Mouse (Mus musculus) ZHBTc4 (cell line): ENCODE data around the gene Myb.

ENCODE experiments used
- DNase-seq: peaks from one replicate; pipeline ENCODE4 v3.0.0-alpha.2; 2011; ENCODE audit warnings: low read depth, low spot score

Gene Myb

DNA sequence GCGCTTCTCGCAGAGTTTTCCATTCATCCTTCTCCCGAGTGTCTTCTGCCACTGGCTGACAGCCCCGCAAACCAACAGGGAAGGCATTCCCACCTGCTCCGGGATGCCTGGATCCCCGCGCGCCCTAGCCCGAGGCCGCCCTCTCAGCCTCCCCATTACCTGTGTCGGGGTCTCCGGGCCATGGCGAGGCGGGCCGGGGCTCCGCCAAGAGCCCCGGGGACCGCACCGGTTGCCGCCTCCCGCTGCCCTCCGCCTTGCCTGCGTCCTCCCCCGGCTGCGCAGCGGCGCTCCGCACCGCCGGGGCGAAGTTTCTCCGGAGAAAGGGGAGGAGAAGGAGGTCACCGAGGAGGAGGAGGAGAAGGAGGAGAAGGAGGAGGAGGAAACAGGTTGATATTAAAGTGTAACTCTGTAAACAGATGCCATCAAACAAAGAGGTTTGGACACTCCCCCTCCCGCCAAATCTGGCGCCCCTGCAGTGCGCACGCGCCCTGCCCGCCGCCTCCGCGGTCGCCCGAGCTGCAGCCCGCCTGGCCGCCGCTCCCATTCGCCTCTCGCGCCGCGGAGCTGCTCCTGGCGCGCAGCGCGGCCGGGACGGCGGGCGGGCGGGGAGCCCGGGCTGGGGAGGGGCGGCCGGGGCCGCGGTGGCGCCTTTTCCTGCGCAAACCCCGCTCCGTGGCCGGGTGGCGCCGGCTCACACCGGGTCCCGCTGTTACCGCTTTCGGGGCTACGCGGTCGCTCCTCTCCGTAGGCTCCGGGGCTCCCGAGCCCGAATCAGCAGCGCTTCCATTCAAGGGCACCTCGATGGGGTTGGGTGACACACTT is at the start of gene Myb:
Myb (minus strand) TSS at position 448 of the 822 bp plus-strand sequence.
- DNase-seq, result peak; percentile 90

DNA sequence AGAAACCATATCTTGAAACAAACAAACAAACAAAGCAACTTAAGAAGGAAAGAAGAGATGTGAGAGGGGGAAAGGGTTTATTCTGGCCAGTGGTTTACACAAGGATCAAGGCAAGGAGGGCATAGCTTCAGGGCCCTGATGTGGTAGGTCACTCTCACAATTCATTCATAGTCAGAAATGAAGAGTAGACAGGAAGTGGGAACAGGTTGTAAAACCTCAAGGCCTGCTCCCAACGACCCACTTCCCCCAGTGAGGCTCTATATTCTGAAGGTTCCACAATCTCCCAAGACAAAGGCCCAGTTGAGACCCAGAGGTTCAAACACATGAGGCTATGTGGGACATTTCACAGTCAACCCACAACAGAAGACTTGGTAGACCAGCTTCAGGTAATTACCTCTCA is 46.6 kb upstream of the Myb start:
- no peak for DNase-seq

DNA sequence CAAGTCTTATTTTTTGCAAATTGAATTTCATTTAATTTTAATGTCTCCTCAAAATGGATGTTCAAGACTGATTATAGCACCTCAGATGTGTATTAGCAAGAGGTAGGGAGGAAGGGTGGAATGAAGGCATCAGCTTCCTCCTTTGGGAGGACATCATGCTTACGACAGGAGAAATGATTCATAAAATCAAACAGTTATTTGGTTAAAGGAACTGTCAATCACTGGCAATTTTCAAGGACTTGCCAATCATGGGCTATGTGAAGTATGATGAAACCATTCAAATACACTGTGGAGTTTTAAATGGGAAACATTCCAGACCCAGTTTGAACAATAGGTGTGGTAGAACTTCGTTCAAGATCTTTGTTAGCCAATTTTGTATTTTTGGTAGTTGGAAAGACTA is 45.4 kb upstream of the Myb start:
- DNase-seq, result no peak

DNA sequence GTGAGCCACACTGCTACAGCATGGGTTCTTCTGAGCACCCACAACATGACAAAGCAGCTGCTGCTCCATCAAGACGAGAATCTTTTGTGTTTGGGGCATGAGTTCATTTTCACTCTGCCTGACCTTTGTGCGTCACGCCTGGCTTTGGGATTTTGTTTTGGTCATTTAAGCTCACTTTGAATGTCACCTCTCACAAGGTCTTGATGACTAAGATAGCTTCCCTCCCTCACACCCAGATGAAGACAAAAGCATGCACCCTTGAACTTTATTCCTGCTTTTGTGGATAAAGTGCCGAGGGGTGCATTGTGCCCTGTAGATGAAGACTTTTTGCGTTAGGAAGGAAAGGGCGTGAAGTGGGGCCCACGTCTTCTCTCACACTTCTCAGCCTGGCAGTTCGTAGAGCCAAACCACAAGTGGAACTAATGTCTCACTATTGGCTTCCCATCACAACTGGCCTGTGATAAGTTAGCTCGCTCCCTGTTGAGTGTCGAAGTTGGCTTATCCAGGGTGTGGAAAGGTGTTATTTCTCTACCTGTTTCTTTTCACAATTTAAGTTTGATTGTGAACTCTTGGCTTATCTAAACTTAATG is 43.8 kb upstream of the Myb start:
- no peak for DNase-seq

DNA sequence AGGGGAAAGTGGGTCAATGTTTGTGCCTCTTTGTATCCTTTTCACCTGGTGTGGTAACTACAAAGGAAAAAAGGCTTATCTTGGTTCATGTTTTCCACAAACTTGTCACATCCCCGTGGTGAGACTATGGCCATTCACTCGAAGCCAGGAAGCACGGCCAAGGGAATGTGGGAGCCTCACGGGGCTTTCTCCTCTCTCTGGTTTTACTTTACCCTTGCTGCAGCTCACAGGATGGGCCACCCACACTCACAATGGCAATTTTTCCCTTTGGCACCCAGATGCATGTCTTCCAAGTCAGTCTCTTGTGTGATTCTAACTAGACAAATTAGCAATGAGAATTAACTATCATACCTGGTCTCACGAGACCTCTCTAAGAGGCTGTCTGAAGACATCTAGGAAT is 43.1 kb upstream of the Myb start:
- DNase-seq, result no peak

DNA sequence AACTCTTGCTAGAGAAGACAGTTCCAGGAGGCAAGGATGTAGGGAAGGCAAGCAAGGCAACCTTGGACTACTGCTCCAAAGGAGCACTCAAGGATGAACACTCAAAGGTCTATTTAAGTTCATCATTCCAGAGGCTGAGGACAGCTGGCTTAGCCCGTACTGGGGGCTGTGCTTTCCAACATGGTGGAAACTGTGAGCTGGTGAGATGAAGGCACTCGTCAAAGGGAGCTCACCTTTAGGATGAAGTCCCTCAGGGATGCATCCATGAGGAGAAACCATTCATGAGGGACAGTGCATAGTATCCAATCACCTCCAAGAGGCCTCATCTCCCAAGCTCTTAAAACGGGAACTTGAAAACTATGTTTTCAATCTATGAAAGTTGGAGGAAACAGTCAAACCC is 42.7 kb upstream of the Myb start:
- DNase-seq, result no peak

DNA sequence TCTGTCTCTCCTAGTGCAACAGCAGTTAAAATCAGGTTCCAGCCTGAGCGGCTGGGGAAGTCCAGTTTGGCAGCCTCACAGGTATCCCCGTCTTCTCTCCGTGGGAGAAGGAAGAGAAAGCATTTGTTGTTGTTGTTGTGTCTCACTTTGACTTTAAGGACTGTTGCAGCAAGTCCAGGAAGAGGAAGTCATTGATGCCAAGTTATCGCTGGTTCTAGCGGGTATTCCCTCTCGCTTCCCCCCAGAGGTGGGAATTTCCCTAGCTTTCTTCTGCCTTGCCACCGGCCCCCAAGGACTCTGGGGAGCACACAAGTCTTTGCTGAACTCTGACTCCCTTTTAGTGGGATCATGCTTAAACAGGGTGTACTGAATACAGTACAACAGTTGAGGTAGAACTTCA is 40.0 kb upstream of the Myb start:
- DNase-seq, result no peak

DNA sequence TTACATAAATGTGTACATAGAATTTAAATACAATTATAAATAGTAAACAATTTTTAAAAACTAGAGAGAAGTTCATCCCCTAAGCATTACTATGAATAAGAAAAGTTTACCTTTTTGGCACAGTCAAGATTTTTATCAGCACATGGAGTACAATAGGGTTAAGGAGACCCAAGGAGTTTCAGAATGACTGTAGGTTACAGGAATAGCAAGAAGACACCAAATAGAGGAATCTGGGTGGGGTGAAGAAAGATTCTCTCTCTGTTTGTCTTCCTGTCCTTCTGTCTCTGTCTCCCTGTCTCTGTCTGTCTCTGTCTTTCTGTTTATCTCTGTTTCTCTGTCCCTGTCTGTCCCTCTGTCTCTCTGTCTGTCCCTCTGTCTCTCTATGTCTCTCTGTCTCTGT is 39.5 kb upstream of the Myb start:
- no peak for DNase-seq

DNA sequence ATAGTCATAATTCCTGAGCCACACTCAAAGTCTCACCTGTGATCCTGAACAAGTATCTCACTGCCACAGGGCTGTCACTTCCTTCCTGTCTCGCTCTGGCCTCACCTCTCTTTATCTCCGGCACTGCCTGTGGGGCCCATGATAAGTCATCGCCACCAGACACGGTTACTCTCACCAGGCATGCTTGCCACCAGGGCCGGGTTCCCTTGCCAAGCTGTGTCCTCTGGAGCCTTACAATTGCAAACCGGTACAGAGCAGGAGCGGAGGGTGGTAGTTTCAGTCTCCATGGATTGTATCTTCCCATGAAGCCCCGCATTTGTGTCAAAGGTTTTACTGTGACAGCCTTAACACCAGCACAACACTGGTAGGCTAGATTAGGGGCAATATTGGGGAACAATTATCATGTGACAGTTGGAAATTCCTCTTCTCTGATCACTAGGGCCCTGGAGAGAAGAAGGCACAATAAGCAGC is 35.9 kb upstream of the Myb start:
- DNase-seq, result no peak

DNA sequence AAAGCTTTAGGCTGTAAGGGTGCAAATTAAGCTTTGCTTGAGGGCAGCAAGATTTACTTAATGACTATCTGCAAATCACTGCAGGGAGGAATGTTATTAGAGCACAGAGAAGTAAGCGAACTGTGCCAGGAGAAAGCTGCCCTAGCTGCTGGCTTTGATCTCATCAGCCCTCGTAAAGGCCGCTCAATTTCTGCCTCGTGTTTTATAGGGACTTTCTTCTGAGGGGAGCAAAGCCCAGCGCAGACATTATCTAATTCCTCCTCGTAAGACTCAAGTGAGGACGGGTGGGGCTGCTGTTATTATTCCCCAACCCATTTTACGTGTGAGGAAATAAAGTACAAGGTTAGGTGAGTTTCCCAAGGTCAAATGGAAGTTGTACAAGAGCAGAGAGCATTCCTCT is 34.8 kb upstream of the Myb start:
- peak; percentile 15 for DNase-seq

DNA sequence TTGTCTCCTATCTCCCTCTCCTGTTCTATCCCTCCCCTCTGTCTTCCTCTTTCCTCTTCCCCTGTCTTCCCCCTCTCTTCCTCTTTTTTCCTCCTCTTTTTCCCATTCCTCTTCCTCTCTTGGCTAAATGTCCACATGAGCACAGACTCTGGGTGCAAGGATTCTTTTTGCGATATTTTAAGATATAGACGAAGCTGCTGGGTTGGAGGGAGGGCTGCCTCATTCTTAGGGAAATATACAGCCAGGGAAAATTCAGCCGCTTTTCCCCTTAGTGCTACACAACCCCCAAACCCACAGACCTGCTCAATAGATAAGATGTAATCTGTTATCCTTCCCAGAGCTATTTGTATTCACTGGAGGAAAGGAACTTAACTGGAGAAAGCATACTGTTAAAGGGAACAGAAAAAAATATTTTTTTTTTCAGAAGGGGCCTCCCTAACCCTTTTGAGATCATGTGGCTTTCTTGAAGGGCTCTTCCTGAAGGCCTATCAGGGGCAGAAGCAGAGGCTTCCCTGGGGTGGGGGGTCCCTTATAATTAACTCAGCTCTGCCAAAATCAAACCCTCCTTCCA is 33.2 kb upstream of the Myb start:
- no peak for DNase-seq

DNA sequence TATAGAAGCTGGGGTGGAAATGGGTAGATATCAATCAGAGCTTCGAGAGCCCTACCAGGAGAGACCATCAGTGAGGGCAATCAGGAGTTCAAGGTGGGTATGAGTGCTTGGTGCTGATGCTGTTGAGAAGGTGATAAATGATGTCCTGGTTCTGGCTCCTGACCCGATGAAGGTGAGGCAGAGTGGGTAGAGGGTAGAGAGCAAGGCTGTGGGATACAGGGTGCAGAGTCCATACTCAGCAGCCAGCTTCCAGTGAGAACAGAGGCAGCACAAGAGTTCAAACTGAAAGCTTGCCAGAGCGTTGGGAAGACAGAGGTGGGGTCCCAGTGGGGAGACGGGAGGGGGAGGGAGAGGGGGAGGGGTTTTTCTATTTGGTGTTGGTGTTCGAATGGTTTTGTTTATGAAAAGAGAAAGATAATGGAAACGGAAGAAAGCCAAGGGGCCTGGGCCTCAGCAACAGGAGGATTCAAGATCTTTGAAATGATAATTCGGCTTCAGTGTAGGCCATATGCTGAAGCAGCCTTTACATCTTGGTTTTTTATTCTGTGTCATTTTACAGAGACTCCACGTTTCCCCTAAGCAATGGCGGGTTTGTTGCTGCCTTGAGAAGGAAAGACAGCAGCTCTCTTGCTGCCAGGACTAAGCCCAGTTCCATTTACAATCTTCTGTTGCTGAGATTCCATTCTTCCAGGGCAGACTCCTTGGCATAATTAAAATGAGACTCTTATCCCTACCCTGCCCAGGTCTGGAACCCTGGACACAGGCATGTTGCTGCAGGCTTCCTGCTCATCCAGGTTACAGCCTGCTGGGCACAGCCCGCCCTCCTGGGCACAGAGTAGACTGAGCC is 32.5 kb upstream of the Myb start:
- DNase-seq, result peak; percentile 14

DNA sequence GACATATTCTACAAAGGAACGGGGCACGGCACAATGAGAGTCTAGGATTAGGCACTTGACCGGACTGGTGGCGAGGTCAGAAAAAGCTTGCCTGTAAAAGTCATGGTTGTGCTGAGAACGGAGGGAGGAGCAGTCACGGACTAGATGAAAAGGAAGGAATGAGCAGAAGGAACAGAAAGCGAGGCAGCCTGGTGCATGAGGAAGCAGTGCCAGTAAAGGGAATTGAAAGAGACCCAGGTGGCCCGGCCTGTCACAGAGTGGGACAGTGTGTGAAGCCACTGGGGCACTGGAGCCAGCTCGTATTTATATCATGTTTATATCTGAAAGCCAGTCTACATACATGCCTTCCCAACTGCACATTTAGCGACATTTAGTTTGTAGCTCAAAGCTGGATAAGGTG is 31.7 kb upstream of the Myb start:
- no peak for DNase-seq

DNA sequence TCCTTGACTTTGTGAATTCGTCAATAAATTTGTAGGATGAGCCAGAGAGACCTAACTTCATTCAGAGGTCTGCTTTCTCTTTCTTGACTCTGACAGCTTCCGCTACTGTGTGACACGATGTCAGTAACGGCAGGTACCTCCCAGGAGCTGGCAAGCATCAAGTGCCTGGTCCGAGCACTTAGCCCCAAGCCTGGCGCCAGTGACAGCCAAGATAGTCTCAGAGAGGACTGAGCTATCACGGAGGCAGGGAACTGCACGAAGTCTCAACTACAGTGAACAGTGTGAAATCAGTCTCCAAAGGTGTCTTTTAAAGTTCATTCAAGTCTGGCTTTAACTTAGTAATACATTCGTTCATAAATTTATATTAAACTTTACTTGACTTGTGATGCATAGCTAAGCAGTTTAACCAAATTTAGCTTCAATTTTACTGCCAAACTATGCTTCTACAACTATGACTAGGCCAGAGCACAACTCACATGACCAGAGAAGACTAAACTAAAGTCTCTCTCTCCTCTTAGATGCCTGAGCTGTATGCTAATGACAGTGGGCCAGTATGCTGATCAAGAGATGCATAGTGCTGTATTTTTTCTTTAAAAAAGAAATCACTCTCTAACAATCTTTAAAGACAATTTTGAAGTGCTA is 29.1 kb upstream of the Myb start:
- no peak for DNase-seq

DNA sequence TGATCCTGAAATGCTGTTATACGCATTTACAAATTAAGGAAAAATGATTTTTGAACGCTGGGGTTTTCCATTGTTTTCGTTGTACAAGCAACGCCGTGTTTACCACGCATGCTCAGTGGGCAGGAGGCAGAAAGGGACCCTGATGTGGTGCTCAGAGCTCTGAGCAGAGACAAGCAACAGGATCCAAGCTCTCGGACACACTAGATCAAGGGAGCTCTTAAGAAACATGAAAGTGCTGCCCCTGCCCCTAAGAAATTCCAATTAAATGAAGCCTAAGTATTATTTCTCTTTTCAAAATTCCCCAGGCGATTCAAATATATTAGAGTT is 28.5 kb upstream of the Myb start:
- DNase-seq, result no peak

DNA sequence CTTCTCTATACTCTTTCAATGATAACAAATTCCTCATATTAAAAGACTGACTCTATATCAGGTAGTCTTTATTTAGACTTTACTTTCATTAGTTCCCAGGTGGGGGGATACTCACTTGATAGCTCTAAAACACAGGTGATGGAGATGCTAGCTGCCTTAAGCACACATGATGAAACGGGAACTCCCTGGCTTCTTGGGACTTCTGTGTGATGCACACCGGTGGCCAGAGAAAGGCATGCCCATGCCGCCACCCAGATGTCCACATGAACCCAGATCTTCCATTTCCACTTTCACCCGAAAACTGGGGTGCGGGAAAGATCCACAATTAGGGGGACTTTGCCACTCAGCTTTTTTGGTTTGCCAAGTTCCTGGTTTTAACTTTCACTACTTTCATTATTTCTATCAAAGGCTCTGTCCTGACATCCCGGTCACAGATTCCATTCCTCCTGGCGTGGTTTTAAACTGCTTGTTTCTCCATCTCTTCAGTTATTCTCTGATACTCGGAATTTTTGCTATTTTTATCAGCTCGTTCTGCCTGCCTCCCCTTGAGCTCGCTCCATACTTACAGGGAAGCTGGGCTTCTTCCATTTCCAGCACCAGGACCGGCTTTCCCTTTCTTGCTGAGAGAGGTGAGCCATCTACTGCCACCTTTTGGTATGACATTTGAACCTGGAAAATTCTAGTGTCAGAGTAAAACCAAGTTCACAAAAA is 27.9 kb upstream of the Myb start:
- DNase-seq, result peak; percentile 72

DNA sequence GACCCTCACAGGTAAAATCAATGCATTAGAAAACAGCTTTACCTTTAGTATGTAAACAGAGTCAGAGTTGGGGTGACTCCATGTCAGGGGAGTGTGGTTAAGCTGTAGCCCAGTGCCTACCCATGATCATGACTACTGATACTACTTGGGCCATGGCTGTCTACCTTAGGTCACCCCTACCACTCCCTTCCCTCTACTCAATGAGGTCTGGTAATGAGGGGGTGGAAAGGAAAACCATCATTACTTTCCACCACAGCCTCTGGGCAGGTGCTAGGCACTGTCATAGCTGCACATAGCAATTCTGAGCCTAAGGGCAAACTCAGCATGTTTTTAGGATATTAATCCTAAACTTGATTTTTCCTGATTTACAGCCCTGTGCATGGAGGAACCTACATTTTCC is 27.1 kb upstream of the Myb start:
- no peak for DNase-seq

DNA sequence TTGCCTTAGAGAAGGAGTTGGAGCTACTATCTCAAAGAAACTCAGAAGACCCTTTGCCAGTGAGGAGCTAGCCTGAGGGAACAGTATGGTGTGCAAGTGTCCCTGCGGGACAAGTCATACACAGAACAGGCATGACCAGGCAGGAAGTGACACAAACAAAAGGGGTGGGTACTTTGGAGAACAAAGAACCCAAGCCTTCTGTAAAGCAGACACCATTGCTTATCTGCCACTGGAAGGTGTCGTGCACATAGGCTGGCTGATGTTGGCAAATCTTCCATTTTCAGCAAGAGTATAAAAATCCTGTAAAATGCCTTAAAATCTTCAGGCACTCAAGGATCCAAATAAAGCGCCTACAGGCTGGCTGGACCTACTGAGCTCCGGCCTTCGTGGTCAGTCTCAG is 25.9 kb upstream of the Myb start:
- DNase-seq, result no peak

DNA sequence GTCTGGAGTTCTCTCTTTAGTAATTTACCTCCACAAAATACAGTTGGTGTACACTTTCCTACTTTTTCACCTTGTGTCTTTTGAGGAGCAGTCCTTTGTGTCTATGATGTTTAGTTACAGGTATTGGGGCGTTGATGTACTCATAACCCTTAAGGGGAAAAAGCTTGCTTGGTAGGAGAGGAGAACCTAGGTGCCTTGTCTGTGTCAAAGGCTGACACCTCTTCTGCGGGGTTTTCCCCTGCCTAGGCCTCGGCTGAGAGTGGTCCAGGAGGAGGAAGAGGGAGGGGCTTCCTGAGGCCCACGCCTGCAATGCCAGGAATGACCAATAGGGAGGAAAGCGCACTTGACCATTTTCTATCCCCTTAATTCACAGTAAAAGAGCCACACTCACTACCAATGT is 17.9 kb upstream of the Myb start:
- DNase-seq, result peak; percentile 82

DNA sequence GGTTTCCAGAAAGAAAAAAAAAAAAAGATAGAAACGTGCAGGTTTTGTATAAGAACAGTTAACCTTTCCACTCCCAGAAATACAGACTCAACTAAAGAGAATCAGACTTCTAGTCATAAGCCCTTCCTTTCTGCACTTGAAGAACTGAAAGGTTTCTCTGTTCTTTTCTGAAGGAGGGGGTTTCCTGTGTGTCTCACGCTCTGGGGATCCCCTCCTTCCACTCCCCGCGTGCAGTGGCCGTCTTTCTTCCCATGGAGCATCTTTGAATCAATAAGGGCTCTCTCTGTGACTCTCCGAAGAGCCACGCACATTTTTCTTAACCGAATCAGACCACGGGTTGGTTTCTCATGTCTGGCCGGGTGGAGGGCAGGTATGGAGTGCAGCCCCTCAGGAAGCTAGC is 17.5 kb upstream of the Myb start:
- DNase-seq, result no peak

DNA sequence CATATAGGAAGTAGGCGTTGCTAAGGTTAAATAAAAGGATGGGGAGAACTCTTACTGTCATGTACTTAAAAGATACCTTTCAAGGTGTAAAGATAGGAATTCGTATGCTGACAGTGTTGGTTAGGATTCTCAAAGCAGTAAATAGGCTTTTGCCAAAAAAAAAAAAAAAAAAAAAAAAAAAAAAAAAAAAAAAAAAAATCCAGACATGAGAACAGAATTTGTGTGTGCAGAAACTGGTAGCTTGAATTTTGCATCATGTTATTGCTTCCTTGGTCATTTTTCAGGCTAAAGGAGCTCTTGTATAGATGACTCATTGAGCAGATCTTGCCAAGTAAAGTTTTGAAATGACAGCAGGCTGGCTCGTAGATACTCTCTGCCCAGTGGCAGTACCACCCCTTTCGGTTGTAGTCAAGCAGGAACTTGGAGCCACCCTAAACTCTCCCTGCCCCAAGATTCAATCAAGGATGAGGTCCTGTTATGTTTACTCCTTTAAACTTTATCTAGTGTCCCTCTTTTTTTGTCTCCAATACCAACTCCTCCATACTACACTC is 11.9 kb upstream of the Myb start:
- DNase-seq, result no peak
